Mouse (Mus musculus) kidney, adult 8-10 months (tissue): ENCODE measurements at regions not wholly inside any gene's neighbourhood (a gene's known extent, or its start where the extent isn't known, plus 50 kb on each side); places are given as distances from the start of the nearest gene placed in this dataset.
A peak's percentile ranks its signal among the peaks of the same experiment; 100 is the strongest.
"Not testable (repeated sequence)": the region's sequence is repeated elsewhere in the genome, so short reads cannot be mapped to it uniquely, and the experiment has no call there.

ENCODE experiments used
- DNase-seq, 2 experiments: peaks; one replicate each; pipeline ENCODE4 v3.0.0; 2022

GRCm38 (mm10) chr5:89354936-89355335 is 102.8 kb downstream of the Gc start:
- DNase-seq: not testable (repeated sequence)

GRCm38 (mm10) chr5:89347771-89348170 is 109.9 kb downstream of the Gc start:
- DNase-seq: no peak

- DNase-seq: no peak
These were observed 117.2 kb downstream of the Gc start for GRCm38 (mm10) chr5:89340532-89340931.

GRCm38 (mm10) chr5:89337966-89338657 is 119.6 kb downstream of the Gc start:
- peak; percentile 47 to 68 for DNase-seq
